Mouse (Mus musculus): Measurements from ENCODE around the gene Ly6g.
A peak's percentile ranks its signal among the peaks of the same experiment; 100 is the strongest.
"Not testable (repeated sequence)": the region's sequence is repeated elsewhere in the genome, so short reads cannot be mapped to it uniquely, and the experiment has no call there.

Ly6g gene

GRCm38 (mm10) chr15:75154940-75155339 lies at the start of gene Ly6g:
Gene Ly6g, plus strand, starts transcription at chr15:75155240.
- DNase-seq (ENCODE audit: low spot score), result no peak

- not testable (repeated sequence) for DNase-seq (ENCODE audit: low spot score)
Observed at GRCm38 (mm10) chr15:75110424-75110823, 44.6 kb upstream of the Ly6g start.

DNA sequence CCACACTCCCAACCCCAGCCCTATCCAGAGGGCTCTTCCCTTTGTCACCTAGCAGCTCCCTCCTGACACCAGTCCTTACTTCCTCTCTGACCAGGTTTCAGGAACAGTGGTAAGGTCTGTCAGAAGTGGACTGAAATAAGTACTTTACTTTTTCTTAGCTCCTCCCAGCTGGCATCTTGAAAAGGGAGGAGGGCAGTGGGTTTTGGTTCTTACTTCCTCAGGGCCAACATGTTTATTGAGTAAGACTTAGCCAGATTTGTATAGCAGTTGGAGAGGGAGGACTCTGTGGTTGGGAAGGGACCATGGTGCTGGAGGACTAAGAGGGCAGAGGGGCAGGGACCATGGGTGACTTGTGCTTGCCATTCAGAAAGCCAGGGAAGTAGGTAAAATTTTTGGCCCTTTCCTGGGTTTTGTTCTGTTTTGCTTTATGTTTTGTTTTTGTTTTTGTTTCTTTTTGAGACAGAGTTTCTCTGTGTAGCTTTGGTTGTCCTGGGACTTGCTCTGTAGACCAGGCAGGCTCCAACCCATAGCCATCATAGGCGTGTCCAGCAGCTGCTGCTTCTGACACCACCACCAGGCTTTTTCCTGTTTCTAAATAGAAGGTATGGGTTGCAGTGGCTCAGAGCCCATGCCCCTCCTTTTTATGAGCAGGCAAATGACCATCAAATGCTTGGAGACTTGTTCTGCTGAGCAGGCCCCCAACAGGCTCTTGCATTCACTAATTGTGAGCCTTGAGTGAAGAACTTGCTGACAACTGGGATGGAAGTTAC lies 43.0 kb upstream of the Ly6g start, which contains the start of gene Ly6c2:
Ly6c2 (minus strand) TSS at position 110 of the 770 bp plus-strand sequence.
- not testable (repeated sequence) for DNase-seq (ENCODE audit: low spot score)

DNA sequence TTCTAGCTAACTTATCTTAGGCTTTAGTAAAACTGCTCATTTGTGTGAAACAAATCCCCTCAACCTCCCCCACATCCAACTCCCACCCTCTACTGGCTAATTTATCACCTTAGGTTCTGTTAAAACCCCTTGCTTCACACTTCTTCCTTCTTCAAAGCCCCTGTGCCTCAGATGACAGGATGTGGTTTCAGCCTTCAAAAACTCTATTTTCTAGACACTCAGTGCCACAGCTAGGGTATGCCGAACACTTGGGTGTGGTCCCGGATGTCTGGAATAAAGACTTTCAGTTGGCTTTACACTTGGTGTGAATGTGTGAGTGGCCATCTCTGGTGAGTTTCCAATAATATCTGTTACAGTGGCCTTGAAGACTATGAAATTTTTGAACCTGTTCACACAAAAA lies 38.5 kb upstream of the Ly6g start:
- DNase-seq (ENCODE audit: low spot score), result peak; percentile 12

GRCm38 (mm10) chr15:75117481-75117880 lies 37.6 kb upstream of the Ly6g start:
- not testable (repeated sequence) for DNase-seq (ENCODE audit: low spot score)

DNA sequence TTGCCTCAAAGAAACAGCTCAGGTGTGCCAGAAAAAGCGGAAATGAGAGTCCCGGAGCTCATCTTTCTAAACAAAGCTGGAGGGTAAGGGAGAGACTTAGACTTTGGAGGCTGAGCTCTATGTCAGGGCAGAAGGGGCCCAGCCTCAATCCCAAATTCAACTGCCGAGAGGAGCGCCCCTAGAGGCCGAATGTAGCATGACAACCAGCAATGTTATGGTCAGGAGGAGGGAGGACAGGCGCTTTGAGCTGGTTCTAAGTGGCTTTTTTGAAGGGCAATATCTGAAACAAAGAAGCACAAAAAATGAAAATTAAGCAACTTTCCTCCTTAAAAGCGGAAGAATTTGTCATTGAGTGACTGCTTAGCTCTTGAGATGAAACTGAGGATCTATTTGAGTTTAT lies 36.3 kb upstream of the Ly6g start:
- peak; percentile 11 for DNase-seq (ENCODE audit: low spot score)

GRCm38 (mm10) chr15:75120066-75120465 lies 35.0 kb upstream of the Ly6g start:
- DNase-seq (ENCODE audit: low spot score), result no peak

DNA sequence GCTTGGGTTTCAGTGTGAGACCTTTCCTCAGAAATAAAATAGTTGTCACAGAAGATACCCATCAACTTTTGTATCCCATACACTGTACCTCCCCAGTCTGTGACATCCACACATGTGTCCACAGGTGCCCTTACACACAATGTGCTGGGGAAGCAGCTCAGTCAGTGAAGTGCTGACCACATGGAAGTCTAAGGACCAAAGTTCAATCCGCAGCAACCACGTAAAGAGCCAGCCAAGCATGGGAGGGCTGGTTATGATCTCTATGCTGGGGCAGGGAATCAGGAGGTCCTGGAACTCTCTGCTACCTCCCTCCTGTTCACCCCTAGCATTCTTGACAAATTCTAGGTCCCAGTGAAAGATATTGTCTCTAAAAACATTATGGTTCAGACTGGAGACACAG lies 22.7 kb upstream of the Ly6g start:
- not testable (repeated sequence) for DNase-seq (ENCODE audit: low spot score)

DNA sequence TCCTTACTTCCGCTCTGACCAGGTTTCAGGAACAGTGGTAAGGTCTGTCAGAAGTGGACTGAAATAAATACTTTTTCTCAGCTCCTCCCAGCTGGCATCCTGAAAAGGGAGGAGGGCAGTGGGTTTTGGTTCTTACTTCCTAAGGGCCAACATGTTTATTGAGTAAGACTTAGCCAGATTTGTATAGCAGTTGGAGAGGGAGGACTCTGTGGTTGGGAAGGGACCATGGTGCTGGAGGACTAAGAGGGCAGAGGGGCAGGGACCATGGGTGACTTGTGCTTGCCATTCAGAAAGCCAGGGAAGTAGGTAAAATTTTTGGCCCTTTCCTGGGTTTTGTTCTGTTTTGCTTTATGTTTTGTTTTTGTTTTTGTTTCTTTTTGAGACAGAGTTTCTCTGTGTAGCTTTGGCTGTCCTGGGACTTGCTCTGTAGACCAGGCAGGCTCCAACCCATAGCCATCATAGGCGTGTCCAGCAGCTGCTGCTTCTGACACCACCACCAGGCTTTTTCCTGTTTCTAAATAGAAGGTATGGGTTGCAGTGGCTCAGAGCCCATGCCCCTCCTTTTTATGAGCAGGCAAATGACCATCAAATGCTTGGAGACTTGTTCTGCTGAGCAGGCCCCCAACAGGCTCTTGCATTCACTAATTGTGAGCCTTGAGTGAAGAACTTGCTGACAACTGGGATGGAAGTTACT lies 19.8 kb upstream of the Ly6g start:
- DNase-seq (ENCODE audit: low spot score), result not testable (repeated sequence)

GRCm38 (mm10) chr15:75137739-75138138 lies 17.3 kb upstream of the Ly6g start:
- DNase-seq (ENCODE audit: low spot score), result not testable (repeated sequence)

DNA sequence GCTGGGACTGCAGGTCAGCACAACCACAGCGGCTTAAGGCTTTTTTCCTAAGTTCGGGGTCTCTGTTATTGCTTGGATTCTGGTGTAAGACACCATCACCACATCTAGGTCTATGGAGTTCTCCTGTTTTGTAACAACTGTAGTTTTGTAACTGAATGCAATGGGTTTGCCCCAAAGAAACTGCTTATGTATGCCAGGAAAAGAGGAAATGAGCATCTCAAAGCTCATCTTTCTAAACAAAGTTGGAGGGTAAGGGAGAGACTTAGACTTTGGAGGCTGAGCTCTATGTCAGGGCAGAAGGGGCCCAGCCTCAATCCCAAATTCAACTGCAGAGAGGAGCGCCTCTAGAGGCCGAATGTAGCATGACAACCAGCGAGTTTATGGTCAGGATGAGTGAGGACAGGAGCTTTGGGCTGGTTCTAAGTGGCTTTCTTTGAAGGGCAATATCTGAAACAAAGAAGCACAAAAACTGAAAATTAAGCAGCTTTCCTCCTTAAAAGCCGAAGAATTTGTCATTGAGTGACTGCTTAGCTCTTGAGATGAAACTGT lies 13.2 kb upstream of the Ly6g start:
- peak; percentile 15 for DNase-seq (ENCODE audit: low spot score)

GRCm38 (mm10) chr15:75143735-75144134 lies 11.3 kb upstream of the Ly6g start:
- no peak for DNase-seq (ENCODE audit: low spot score)

- no peak for DNase-seq (ENCODE audit: low spot score)
Observed at GRCm38 (mm10) chr15:75153087-75153486, 2.0 kb upstream of the Ly6g start.

- DNase-seq (ENCODE audit: low spot score), result no peak
Observed at GRCm38 (mm10) chr15:75157646-75158045, 2.6 kb downstream of the Ly6g start.

DNA sequence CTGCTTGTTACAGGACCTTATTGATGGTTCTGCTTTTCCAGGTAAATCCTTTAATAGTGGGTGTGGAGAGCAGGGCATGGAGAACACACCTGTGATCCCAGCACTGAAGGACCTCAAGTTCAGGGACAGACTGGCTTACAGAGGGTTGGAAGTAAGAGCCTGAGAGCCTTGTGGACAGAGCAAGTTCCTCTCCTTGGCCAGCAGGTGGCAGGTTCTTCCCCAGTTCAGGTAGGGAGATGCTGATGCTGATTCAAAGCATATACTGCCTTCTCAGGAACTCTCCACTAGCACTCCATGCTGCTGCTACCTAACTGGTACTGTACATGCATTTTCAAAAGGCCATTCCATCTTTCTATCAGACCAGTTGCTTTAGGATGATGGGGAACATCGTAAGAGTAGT lies 20.5 kb downstream of the Ly6g start:
- DNase-seq (ENCODE audit: low spot score), result peak; percentile 9

- DNase-seq (ENCODE audit: low spot score), result no peak
Observed at GRCm38 (mm10) chr15:75186291-75186690, 31.3 kb downstream of the Ly6g start.

DNA sequence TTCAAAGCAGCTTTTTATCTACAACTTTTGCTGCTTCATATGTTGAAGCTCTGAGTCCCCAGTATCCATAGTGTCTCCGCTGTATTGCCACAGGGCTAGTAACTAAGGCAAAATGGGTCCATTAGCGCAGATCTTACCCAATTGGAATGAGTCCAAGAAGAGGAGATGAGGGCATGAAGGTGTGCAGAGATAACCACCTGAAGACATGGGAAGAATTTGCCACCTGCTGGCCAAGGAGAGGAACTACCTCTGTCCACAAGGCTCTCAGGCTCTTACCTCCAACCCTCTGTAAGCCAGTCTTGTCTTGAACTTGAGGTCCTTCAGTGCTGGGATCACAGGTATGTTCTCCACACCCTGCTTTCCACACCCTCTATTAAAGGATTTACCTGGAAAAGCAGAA lies 34.1 kb downstream of the Ly6g start:
- DNase-seq (ENCODE audit: low spot score), result no peak

- DNase-seq (ENCODE audit: low spot score), result not testable (repeated sequence)
Observed at GRCm38 (mm10) chr15:75190560-75190959, 35.5 kb downstream of the Ly6g start.
